Mouse (Mus musculus): Measurements from ENCODE around the gene Prr5l. TPM values are rescaled to one million over a fixed set of nuclear protein-coding genes. Genes with fewer than 3 reads are reported as not detected.
A peak's percentile ranks its signal among the peaks of the same experiment; 100 is the strongest.

Gene Prr5l
- polyA plus RNA-seq, 1 experiment from 2014 or later = 5.7 TPM

DNA sequence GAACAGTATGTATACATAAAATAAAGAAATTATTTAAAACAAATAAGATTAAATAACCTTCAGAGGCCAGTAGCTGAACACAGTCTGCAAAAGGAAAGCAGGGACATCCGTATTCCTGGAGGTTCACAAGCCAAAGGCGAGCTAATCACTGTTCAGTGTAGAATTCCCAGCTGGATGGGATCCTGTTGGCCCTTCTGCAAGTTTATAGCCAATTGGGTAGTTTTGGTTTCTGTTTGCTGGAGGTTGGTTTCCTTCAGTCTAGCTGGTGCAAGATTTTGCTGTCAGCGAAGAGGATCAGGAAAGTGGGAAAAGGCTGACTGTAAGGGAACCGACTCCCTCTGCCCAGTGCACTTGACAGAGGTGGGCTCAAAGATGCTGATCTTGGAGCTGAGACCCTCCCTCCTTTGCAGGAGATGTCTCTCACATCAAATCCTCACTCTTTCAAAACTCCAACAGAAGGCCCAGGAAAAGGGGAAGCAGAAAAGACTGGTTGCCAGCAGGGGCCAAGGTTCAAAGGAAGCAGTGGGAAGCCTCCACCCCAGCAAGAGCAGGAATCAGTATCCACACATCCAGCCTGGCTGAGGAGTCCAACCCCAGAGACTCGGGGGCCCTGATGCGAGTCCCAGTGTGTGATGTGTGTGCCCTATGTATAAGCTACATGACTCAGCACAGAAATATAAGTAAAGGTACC lies 69.1 kb downstream of the Prr5l start:
- 69% methylated on average over 6 of the region's 6 CpGs for WGBS

GRCm38 (mm10) chr2:101811925-101812324 lies 70.9 kb downstream of the Prr5l start:
- Histone ChIP-seq H3K9ac (no peak overlapping the region), H3K36me3 (no peaks in the 10 kb centered on the region), H3K4me3 (no peak overlapping the region), H3K4me1 (replicated peaks) (no peaks in the 10 kb centered on the region), H3K4me2 (no peak overlapping the region), H3K27me3 (no peaks in the 10 kb centered on the region), H3K27ac (no peak overlapping the region), H3K9me3 (no peaks in the 10 kb centered on the region)
- 91% methylated on average over 3 of the region's 3 CpGs for WGBS
- no peak for ATAC-seq (ENCODE audit: low FRiP score)

More for the DNA sequence above, 69.1 kb downstream of the Prr5l start:
- Histone ChIP-seq H3K36me3 (no peaks in the 10 kb centered on the region), H3K4me3 (no peak overlapping the region), H3K4me2 (no peak overlapping the region), H3K27ac (no peak overlapping the region), H3K9ac (no peak overlapping the region), H3K4me1 (replicated peaks) (no peaks in the 10 kb centered on the region), H3K27me3 (no peaks in the 10 kb centered on the region), H3K9me3 (no peaks in the 10 kb centered on the region)
- ATAC-seq (ENCODE audit: low FRiP score) = no peak

DNA sequence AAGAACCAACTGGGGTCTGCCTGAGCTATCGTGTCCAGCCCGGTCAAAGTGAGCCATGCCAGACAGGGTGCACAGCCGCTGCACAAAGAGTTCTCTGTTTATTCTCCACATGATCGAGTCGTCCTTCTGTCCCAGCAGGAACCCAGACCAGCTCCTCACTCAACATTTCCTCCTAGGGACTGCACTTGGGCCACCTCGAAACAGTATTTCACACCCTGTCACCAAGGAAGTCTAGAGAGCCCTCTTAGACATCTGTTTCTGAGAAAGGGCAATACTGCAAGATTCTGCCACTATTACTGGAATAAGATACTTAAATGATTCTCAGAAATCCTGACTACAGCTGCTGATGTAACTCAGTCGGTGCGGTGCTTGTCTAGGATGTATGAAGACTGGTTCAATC lies 72.1 kb downstream of the Prr5l start:
- Histone ChIP-seq H3K27me3 (no peaks in the 10 kb centered on the region), H3K4me1 (replicated peaks) (no peaks in the 10 kb centered on the region), H3K9me3 (no peaks in the 10 kb centered on the region), H3K4me2 (no peak overlapping the region), H3K9ac (no peak overlapping the region), H3K36me3 (no peaks in the 10 kb centered on the region), H3K27ac (no peak overlapping the region), H3K4me3 (no peak overlapping the region)
- no peak for ATAC-seq (ENCODE audit: low FRiP score)
- 73% methylated on average over 8 of the region's 8 CpGs for WGBS

DNA sequence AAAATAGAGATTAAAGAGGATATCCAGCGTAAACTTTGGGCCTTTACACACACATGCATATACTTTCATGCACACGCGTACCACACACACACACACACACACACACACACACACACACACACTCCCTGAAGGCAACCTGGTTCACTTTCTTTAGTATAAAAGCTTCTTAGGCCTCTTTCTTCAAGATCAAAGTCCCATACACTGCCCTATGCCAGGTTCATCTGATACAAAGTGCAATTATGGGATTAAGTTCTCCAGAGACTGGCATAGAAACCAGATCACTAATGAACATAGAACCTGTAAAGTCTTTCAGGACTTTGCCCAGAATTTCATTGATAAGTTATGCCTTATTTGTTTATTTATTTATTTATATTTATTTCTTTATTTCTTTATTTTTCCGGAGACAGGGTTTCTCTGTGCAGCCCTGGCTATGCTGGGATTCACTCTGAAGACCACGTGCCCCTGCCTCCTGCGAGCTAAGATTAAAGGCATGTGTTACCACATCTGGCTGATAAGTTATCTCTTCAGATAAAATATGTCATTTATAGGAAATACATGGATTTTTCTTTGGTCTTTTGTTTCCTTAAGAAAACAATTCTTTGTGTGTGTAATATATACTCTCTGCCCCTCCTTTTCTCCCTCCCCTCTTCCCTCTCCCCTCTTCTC lies 73.1 kb downstream of the Prr5l start:
- no peak for ATAC-seq (ENCODE audit: low FRiP score)
- no peaks in the 10 kb centered on the region for H3K36me3 ChIP-seq
- H3K4me2 ChIP-seq = no peak overlapping the region
- no peaks in the 10 kb centered on the region for H3K4me1 ChIP-seq (replicated peaks)
- no peak overlapping the region for H3K27ac ChIP-seq
- H3K9me3 ChIP-seq = no peaks in the 10 kb centered on the region
- no peak overlapping the region for H3K9ac ChIP-seq
- no peaks in the 10 kb centered on the region for H3K27me3 ChIP-seq
- H3K4me3 ChIP-seq = no peak overlapping the region
- 87% methylated on average over 6 of the region's 6 CpGs for WGBS

- Histone ChIP-seq H3K27ac (no peak overlapping the region), H3K9me3 (no peaks in the 10 kb centered on the region), H3K36me3 (no peaks in the 10 kb centered on the region), H3K4me2 (no peak overlapping the region), H3K4me1 (replicated peaks) (no peaks in the 10 kb centered on the region), H3K9ac (no peak overlapping the region), H3K4me3 (no peak overlapping the region), H3K27me3 (no peaks in the 10 kb centered on the region)
- no peak for ATAC-seq (ENCODE audit: low FRiP score)
- WGBS = 81% methylated on average over 5 of the region's 5 CpGs
Observed at GRCm38 (mm10) chr2:101807756-101808155, 75.1 kb downstream of the Prr5l start.

DNA sequence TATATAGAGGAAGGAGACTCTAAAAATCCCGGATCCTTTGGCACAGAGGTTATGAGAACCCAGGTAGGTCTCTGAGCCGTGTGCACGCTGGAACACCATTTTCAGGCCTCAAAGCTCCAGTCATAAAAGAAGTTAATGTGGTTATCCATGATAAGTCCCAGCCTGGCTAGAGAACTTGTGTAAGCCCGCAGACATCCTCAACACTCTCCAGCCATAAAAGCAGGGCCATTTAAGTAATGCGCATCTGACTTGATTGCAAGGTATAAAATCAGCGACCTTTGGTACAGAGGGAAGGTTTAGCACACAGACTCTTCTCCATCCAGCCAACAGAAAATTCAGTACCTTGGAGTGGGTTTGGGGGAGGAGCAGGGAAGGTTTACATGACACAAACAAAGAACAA lies 80.6 kb downstream of the Prr5l start:
- Histone ChIP-seq H3K4me3 (no peak overlapping the region), H3K9ac (no peak overlapping the region), H3K36me3 (no peaks in the 10 kb centered on the region), H3K4me1 (replicated peaks) (peaks cover 11% of the 10 kb centered on the region), H3K9me3 (no peaks in the 10 kb centered on the region), H3K27ac (no peak overlapping the region), H3K27me3 (peaks cover 16% of the 10 kb centered on the region), H3K4me2 (no peak overlapping the region)
- 91% methylated on average over 6 of the region's 6 CpGs for WGBS
- ATAC-seq (ENCODE audit: low FRiP score) = no peak

GRCm38 (mm10) chr2:101797901-101798250 lies 85.0 kb downstream of the Prr5l start:
- Histone ChIP-seq H3K4me2 (peak overlapping the region; percentile 78), H3K27ac (0 out of 2 replicates have a peak overlapping the region, but pooled peaks have one; percentile 44), H3K4me3 (peak overlapping the region; percentile 46), H3K4me1 (replicated peaks) (peaks cover 24% of the 10 kb centered on the region), H3K27me3 (peaks cover 38% of the 10 kb centered on the region), H3K36me3 (no peaks in the 10 kb centered on the region), H3K9ac (peak overlapping the region; percentile 66), H3K9me3 (no peaks in the 10 kb centered on the region)
- 1% methylated on average over 19 of the region's 19 CpGs for WGBS
- ATAC-seq (ENCODE audit: low FRiP score) = no peak

GRCm38 (mm10) chr2:101797166-101797900 lies 85.5 kb downstream of the Prr5l start:
- no peaks in the 10 kb centered on the region for H3K36me3 ChIP-seq
- H3K9ac ChIP-seq = peak overlapping the region; percentile 66
- peak overlapping the region; percentile 78 for H3K4me2 ChIP-seq
- WGBS = under 1% methylated on average over 49 of the region's 49 CpGs
- peaks cover 24% of the 10 kb centered on the region for H3K4me1 ChIP-seq (replicated peaks)
- peak overlapping the region; percentile 55; the same call in 1 of the 2 replicates for H3K27ac ChIP-seq
- H3K27me3 ChIP-seq = peaks cover 38% of the 10 kb centered on the region
- H3K9me3 ChIP-seq = no peaks in the 10 kb centered on the region
- peak; percentile 68 for ATAC-seq (ENCODE audit: low FRiP score)
- H3K4me3 ChIP-seq = peak overlapping the region; percentile 46

- Histone ChIP-seq H3K4me3 (peak overlapping the region; percentile 46), H3K9ac (peak overlapping the region; percentile 66), H3K36me3 (no peaks in the 10 kb centered on the region), H3K27me3 (peaks cover 38% of the 10 kb centered on the region), H3K27ac (peak overlapping the region; percentile 55; the same call in 1 of the 2 replicates), H3K4me2 (peak overlapping the region; percentile 78), H3K4me1 (replicated peaks) (peaks cover 24% of the 10 kb centered on the region), H3K9me3 (no peaks in the 10 kb centered on the region)
- WGBS = 2% methylated on average over 55 of the region's 55 CpGs
- ATAC-seq (ENCODE audit: low FRiP score) = peak; percentile 74
Observed at GRCm38 (mm10) chr2:101796287-101797115, 86.3 kb downstream of the Prr5l start.

DNA sequence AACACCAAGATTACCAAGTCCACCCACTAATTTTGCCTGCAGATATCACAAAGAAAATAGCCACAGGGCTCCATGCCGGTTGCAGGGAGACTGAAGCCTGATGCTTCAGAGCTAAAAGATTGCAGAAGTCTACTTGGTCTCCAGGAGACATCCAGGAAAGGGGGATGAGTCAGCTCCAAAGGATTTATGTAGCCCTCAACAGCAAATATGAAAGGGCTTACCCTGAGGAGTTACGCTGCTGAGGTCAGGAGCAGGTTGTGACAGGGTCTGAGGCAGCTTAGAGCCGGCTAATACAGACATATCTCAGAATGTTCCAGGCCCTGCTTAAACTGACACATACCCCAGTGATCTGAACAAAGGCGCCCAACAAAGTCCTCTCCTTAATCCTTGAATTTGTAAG lies 90.7 kb downstream of the Prr5l start:
- Histone ChIP-seq H3K27ac (no peak overlapping the region), H3K9ac (no peak overlapping the region)
- WGBS = 82% methylated on average over 4 of the region's 4 CpGs

GRCm38 (mm10) chr2:101783255-101783654 lies 99.6 kb downstream of the Prr5l start:
- H3K9ac ChIP-seq = no peak overlapping the region

More for the DNA sequence above, 90.7 kb downstream of the Prr5l start:
- ATAC-seq (ENCODE audit: low FRiP score) = no peak
- H3K27me3 ChIP-seq = peaks cover 21% of the 10 kb centered on the region
- H3K36me3 ChIP-seq = no peaks in the 10 kb centered on the region
- no peak overlapping the region for H3K4me2 ChIP-seq
- H3K4me3 ChIP-seq = no peak overlapping the region
- H3K4me1 ChIP-seq (replicated peaks) = peaks cover 12% of the 10 kb centered on the region
- no peaks in the 10 kb centered on the region for H3K9me3 ChIP-seq

GRCm38 (mm10) chr2:101781357-101781777 lies 101.5 kb downstream of the Prr5l start:
- 52% methylated on average over 4 of the region's 4 CpGs for WGBS
- Histone ChIP-seq H3K4me3 (no peak overlapping the region), H3K4me2 (no peak overlapping the region), H3K27me3 (no peaks in the 10 kb centered on the region), H3K27ac (peak overlapping the region; percentile 44; the same call in 1 of the 2 replicates), H3K4me1 (replicated peaks) (no peaks in the 10 kb centered on the region), H3K9me3 (no peaks in the 10 kb centered on the region), H3K36me3 (no peaks in the 10 kb centered on the region), H3K9ac (no peak overlapping the region)
- ATAC-seq (ENCODE audit: low FRiP score) = peak; percentile 66

More at GRCm38 (mm10) chr2:101783255-101783654, 99.6 kb downstream of the Prr5l start:
- 34% methylated on average over 5 of the region's 5 CpGs for WGBS
- no peak overlapping the region for H3K4me2 ChIP-seq
- no peaks in the 10 kb centered on the region for H3K4me1 ChIP-seq (replicated peaks)
- no peak overlapping the region for H3K4me3 ChIP-seq
- no peaks in the 10 kb centered on the region for H3K36me3 ChIP-seq
- H3K9me3 ChIP-seq = no peaks in the 10 kb centered on the region
- no peak overlapping the region for H3K27ac ChIP-seq
- no peak for ATAC-seq (ENCODE audit: low FRiP score)
- H3K27me3 ChIP-seq = no peaks in the 10 kb centered on the region
